In genomic region chr14:25015288-25016238, GRCm38 (mm10) we compare ENCODE assay signal across 8 mouse cellular contexts.
DNase-seq lines count a peak whose midpoint lies in the region; ATAC-seq and TF ChIP-seq lines count a peak whose summit lies in the region.

No protein-coding gene starts in this region.

- H3K27me3 ChIP-seq in Patski: peaks cover under 1% of the 10 kb centered on the region
- H3K27me3 ChIP-seq in intestine, embryonic 15.5 days (replicated peaks): no peaks in the 10 kb centered on the region
- no peaks in the 10 kb centered on the region for H3K27me3 ChIP-seq in midbrain, embryonic 12.5 days

- H3K4me1 ChIP-seq in intestine, embryonic 15.5 days (replicated peaks): peaks cover 15% of the 10 kb centered on the region
- peaks cover 20% of the 10 kb centered on the region for H3K4me1 ChIP-seq in midbrain, embryonic 12.5 days

- H3K9ac ChIP-seq in intestine, embryonic 15.5 days: peak overlapping the region; percentile 22; the same call in 1 of the 2 replicates
- H3K9ac ChIP-seq in midbrain, embryonic 12.5 days (replicated peaks): peak overlapping the region; percentile 20

- CTCF ChIA-PET in Patski (lab: Charles Lee): interaction anchor here (0.9 to 1.3 kb wide), 3 partner anchors 11 to 72 kb away, joined by 3 read pairs; no protein-coding TSS in a partner anchor

- 2% methylated on average over 8 of the region's 8 CpGs for WGBS in intestine, embryonic 15.5 days
- WGBS in midbrain, embryonic 12.5 days: 1% methylated on average over 8 of the region's 8 CpGs

- TF ChIP-seq CTCF in layer of hippocampus, adult 2 months (conservative IDR thresholded peaks at IDR 0.05): no peak
- peak; percentile 21 for TF ChIP-seq CTCF in Patski (IDR thresholded peaks at IDR 0.05)

- H3K9me3 ChIP-seq in intestine, embryonic 15.5 days: no peaks in the 10 kb centered on the region
- H3K9me3 ChIP-seq in midbrain, embryonic 12.5 days: no peaks in the 10 kb centered on the region

- in situ Hi-C loops in Patski (cut with MboI; ENCODE audit: low pct_unique_long_range_greater_than_20kb): no loop called here

- H3K4me3 ChIP-seq in layer of hippocampus, adult 2 months: no peak overlapping the region
- H3K4me3 ChIP-seq in intestine, embryonic 15.5 days (replicated peaks): no peak overlapping the region
- no peak overlapping the region for H3K4me3 ChIP-seq in midbrain, embryonic 12.5 days

- POLR2A ChIA-PET in Patski (lab: Charles Lee): interaction anchor here (0.5 to 0.6 kb wide), 4 partner anchors 13 to 319 kb away, joined by 3 to 5 read pairs (median 3); no protein-coding TSS in a partner anchor

- peak in 1 of 2 experiments; percentile 26 for DNase-seq in layer of hippocampus, adult 2 months (ENCODE audit: low spot score in 2 of 2)
- DNase-seq in layer of hippocampus, postnatal 14 days (ENCODE audit: low spot score in 2 of 2): no peak
- DNase-seq in Patski (ENCODE audit: low read depth, low spot score): peak; percentile 25
- peak; percentile 72 for DNase-seq in embryo, embryonic 11.5 days (ENCODE audit: low read depth, low spot score)
- DNase-seq in thymus, postnatal 10 days (ENCODE audit: low spot score in 2 of 2): no peak

- H3K4me2 ChIP-seq in intestine, embryonic 15.5 days (replicated peaks): peak overlapping the region; percentile 40
- H3K4me2 ChIP-seq in midbrain, embryonic 12.5 days (replicated peaks): peak overlapping the region; percentile 40

- peak overlapping the region; percentile 74 for H3K27ac ChIP-seq in layer of hippocampus, adult 2 months
- H3K27ac ChIP-seq in intestine, embryonic 15.5 days: peak overlapping the region; percentile 81
- H3K27ac ChIP-seq in midbrain, embryonic 12.5 days (replicated peaks): peak overlapping the region; percentile 94

- H3K36me3 ChIP-seq in intestine, embryonic 15.5 days: no peaks in the 10 kb centered on the region
- no peaks in the 10 kb centered on the region for H3K36me3 ChIP-seq in midbrain, embryonic 12.5 days

- ATAC-seq in Patski: peak; percentile 26
- ATAC-seq in intestine, embryonic 15.5 days: peak; percentile 85
- ATAC-seq in midbrain, embryonic 12.5 days (ENCODE audit: low FRiP score, low read depth): peak; percentile 76
- no peak for ATAC-seq in granulocyte monocyte progenitor cell, adult 5-6 weeks (replicated peaks; ENCODE audit: poor library complexity, severe bottlenecking)

Comparison
In these comparisons a context has a peak if more than half of its experiments do, and no peak if none do; other contexts are left out.
1. DNase-seq: peak in Patski (single experiment) and embryo, embryonic 11.5 days (single experiment); none in layer of hippocampus, postnatal 14 days (0 of 2) and thymus, postnatal 10 days (0 of 2).
2. Peak in every context shown above with its lines, with median percentiles within 50 percentile points of each other: H3K27ac ChIP-seq.